Mouse (Mus musculus): ENCODE data around the gene 4930407I10Rik. TPM values are rescaled to one million over a fixed set of nuclear protein-coding genes. Genes with fewer than 3 reads are reported as not detected.

The 4930407I10Rik gene
- polyA plus RNA-seq, 1 experiment = not detected

DNA sequence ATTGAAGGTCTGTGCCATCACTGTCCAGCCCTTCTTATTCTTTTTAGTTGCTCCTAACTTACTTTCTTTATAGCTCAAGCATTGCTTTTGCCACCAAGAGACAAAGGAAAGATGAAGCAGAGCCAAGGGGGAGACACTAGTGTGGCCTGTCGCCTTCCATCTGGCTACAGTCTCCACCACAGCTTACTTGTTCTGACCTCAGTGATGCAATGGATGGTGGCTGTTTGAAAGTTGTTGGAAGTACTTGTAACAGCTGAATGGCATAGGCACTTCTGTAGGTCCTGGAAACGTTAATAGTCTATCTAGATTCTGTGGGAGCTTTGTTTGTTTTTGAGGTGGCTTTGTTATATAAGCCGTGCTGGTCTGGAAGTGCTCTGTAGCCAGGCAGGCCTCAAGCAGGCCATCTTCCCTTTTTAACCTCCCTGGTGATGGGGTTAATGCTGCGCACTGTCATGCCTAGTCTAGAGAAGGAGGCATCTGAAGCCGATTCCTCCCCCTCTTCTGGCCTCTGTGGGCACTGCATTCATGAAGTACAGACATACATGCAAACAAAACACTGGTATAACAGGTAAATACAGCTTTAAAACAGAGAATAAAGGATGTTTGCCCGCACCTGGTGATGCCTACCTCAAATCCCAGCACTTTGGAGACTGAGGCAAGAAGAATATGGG lies 34.9 kb upstream of the 4930407I10Rik start:
- TF ChIP-seq GATA1 (IDR thresholded peaks at IDR 0.05; ENCODE audit: low read length) (no peak), TAL1 (IDR thresholded peaks at IDR 0.05; ENCODE audit: low read length) (no peak)
- H3K36me3 ChIP-seq (ENCODE audit: control insufficient read depth) = peaks cover 91% of the 10 kb centered on the region
- H3K4me3 ChIP-seq (replicated peaks) = no peak overlapping the region
- H3K4me1 ChIP-seq (ENCODE audit: control insufficient read depth) = peaks cover 3% of the 10 kb centered on the region
- no peaks in the 10 kb centered on the region for H3K27me3 ChIP-seq (ENCODE audit: control insufficient read depth)
- no peaks in the 10 kb centered on the region for H3K9me3 ChIP-seq (ENCODE audit: control insufficient read depth, low read length)

DNA sequence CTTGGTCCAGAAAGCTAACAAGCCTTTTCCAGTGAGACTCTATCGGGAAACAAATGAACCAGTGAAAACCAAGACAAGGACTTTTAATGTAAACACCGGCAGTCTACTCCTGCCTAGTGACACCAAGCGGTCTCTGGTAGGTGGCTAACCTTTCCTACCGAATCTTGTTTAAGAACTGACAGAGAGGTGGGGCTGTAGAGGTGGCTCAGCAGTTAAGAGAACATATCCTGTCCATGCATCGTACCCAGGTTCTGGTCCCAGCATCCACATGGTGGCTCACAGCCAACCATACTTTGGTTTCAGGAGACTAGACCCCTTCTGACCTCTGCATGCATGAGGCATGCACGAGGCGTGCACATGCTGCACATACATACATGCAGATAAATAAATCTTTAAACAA lies 31.7 kb upstream of the 4930407I10Rik start:
- no peaks in the 10 kb centered on the region for H3K27me3 ChIP-seq (ENCODE audit: control insufficient read depth)
- TF ChIP-seq TAL1 (IDR thresholded peaks at IDR 0.05; ENCODE audit: low read length) (no peak), GATA1 (IDR thresholded peaks at IDR 0.05; ENCODE audit: low read length) (no peak)
- no peak overlapping the region for H3K4me3 ChIP-seq (replicated peaks)
- no peaks in the 10 kb centered on the region; the same call in 1 of the 2 replicates for H3K4me1 ChIP-seq (ENCODE audit: control insufficient read depth)
- H3K36me3 ChIP-seq (ENCODE audit: control insufficient read depth) = peaks cover 97% of the 10 kb centered on the region
- no peaks in the 10 kb centered on the region for H3K9me3 ChIP-seq (ENCODE audit: control insufficient read depth, low read length)

DNA sequence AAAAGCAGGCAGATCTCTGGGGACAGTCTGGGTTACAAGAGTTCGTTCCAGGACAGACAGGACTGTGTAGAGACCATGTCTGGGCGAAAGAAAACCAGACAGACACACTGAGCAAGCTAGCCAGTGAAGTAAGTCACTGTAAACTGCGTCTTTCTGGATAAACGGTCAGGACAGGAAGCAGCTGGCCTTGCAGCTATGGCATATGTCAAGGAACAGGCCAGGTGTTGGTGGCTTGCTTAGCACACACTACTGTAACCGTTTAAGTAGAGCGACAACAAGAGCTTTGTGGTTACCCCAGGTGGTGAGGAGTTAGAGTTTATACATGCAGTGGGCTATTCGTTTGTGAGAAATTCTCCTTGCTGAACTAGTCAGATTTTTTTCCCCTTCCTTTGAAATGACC lies 31.2 kb upstream of the 4930407I10Rik start:
- TF ChIP-seq TAL1 (IDR thresholded peaks at IDR 0.05; ENCODE audit: low read length) (no peak), GATA1 (IDR thresholded peaks at IDR 0.05; ENCODE audit: low read length) (no peak)
- Histone ChIP-seq H3K36me3 (ENCODE audit: control insufficient read depth) (peaks cover 96% of the 10 kb centered on the region), H3K4me3 (replicated peaks) (no peak overlapping the region)

DNA sequence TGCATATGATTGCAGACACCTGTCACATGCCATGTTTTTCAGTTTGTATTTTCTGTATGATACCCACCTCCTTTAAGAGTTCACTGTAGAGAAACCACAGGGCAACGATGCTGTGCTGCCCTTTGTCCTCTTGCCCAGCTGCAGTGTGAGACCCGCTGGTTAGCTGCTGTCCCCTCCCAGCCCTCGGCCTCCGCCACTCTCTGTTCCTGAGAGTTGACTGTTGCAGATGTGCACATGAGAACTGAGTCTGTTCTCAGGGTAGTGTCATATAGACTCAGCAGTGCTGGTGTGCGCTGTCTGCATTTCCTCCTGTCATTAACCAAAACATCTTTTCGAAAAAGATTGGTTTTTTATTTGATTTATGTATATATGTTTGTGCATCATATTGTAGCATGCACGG lies 26.6 kb upstream of the 4930407I10Rik start:
- Histone ChIP-seq H3K4me3 (replicated peaks) (no peak overlapping the region), H3K27me3 (ENCODE audit: control insufficient read depth) (no peaks in the 10 kb centered on the region), H3K9me3 (ENCODE audit: control insufficient read depth, low read length) (no peaks in the 10 kb centered on the region), H3K36me3 (ENCODE audit: control insufficient read depth) (peaks cover 91% of the 10 kb centered on the region), H3K4me1 (ENCODE audit: control insufficient read depth) (no peaks in the 10 kb centered on the region; the same call in 1 of the 2 replicates)
- TF ChIP-seq GATA1 (IDR thresholded peaks at IDR 0.05; ENCODE audit: low read length) = no peak
- TF ChIP-seq TAL1 (IDR thresholded peaks at IDR 0.05; ENCODE audit: low read length) = no peak

More for the DNA sequence above, 31.2 kb upstream of the 4930407I10Rik start:
- Histone ChIP-seq H3K4me1 (ENCODE audit: control insufficient read depth) (no peaks in the 10 kb centered on the region; the same call in 1 of the 2 replicates), H3K9me3 (ENCODE audit: control insufficient read depth, low read length) (no peaks in the 10 kb centered on the region), H3K27me3 (ENCODE audit: control insufficient read depth) (no peaks in the 10 kb centered on the region)

DNA sequence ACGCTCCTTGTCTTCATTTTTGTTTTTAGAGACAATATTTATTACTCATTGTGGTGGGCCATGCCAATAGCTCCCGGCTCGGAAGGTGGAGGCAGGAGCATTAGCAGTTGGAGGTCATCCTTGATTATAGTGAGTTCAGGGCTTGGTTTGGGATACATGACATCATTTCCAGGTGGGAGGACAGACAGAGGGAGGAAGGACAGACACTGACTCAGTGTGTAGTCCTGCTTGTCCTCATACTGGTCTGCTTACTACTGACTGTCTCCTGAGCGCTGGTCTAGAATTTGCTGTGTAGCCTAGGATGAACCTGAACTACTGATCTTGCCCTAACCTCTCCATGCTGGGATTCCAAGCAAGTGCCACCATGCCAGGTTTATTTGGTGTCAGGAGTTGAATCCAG lies 25.2 kb upstream of the 4930407I10Rik start, which contains the start of gene Desi1:
Desi1 (minus strand) TSS at position 101 of the 400 bp plus-strand sequence.
- H3K36me3 ChIP-seq (ENCODE audit: control insufficient read depth) = peaks cover 92% of the 10 kb centered on the region
- no peaks in the 10 kb centered on the region; the same call in 1 of the 2 replicates for H3K4me1 ChIP-seq (ENCODE audit: control insufficient read depth)
- no peak within 1 kb of the TSS for H3K4me3 ChIP-seq (replicated peaks)
- no peaks in the 10 kb centered on the region for H3K9me3 ChIP-seq (ENCODE audit: control insufficient read depth, low read length)
- H3K27me3 ChIP-seq (ENCODE audit: control insufficient read depth) = no peaks in the 10 kb centered on the region
- TF ChIP-seq TAL1 (IDR thresholded peaks at IDR 0.05; ENCODE audit: low read length) (no peak), GATA1 (IDR thresholded peaks at IDR 0.05; ENCODE audit: low read length) (no peak)

DNA sequence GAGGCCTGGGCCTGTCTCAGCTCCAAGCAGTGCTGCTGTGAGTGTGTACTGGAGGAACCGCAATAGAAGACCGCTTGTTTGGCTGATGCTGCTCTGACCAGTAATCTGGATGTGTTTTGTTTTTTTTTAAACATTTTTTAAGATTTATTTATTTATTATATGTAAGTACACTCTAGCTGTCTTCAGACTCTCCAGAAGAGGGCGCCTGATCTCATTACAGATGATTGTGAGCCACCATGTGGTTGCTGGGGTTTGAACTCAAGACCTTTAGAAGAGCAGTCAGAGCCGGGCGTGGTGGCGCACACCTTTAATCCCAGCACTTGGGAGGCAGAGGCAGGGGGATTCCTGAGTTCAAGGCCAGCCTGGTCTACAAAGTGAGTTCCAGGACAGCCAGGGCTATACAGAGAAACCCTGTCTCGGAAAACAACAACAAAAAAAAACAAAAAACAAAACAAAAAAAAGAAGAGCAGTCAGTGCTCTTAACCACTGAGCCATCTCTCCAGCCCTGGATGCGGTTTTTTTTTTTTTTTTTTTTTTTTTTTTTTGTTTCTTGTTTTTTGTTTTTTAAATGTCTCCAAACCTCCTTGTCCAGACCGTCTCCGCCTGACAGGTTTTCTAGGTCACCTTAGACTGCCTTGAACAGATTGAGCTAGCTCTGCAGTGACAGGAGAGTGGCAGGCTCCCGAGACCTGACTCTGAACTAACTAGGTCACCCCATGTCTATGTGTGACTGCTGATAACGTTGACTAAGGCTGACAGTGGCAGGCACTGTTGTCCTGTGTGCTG lies 22.9 kb upstream of the 4930407I10Rik start:
- Histone ChIP-seq H3K4me3 (replicated peaks) (no peak overlapping the region), H3K9me3 (ENCODE audit: control insufficient read depth, low read length) (no peaks in the 10 kb centered on the region), H3K36me3 (ENCODE audit: control insufficient read depth) (peaks cover 91% of the 10 kb centered on the region), H3K27me3 (ENCODE audit: control insufficient read depth) (no peaks in the 10 kb centered on the region), H3K4me1 (ENCODE audit: control insufficient read depth) (no peaks in the 10 kb centered on the region)
- TF ChIP-seq GATA1 (IDR thresholded peaks at IDR 0.05; ENCODE audit: low read length) = no peak
- no peak for TF ChIP-seq TAL1 (IDR thresholded peaks at IDR 0.05; ENCODE audit: low read length)

DNA sequence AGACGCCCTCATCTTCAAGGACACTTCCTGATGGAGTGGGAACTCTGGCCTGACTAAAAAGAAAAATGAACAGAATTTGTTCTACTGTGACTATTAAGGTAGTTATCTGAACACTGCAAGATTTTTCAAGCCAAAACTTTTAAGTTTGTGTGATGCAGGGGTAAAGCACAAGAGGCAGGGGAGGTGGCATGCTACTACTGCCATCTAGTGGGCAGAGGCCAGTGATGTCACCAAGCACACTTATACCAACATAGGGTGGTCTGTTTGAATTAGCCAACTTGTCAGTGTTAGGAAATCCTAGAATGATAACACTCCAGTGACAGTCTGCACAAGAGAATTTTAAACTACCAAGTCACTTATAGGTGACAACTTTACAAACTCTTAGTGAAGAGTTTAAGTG lies 18.3 kb upstream of the 4930407I10Rik start:
- TF ChIP-seq GATA1 (IDR thresholded peaks at IDR 0.05; ENCODE audit: low read length) (no peak), TAL1 (IDR thresholded peaks at IDR 0.05; ENCODE audit: low read length) (no peak)
- H3K36me3 ChIP-seq (ENCODE audit: control insufficient read depth) = peaks cover 81% of the 10 kb centered on the region

DNA sequence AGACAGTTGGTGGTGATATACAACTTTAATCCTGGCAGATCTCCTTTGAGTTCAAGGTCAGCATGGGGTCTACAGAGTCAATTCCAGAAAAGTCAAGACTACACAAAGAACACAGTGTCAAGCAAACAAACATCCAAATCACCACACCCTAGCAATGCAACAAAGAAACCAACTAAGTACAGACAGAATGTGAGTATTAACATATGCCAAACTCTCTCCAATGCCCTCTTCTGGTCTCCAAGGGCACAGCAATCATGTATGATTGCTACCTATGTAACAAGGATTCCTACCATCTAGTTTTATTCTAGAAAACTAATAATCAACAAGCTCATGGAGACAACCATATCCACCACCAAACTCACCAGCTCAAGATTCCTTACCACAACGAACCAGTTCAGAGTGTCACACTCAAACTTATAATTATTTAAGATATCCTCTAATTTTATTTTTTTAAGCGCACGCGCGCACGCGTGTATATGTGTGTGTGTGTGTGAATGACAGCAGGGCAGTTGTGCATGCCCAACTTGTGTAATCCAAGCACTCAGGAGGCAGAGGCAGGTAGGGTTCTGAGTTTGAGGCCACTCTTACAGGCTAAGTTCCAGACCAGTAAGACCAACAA lies 14.7 kb upstream of the 4930407I10Rik start:
- Histone ChIP-seq H3K4me3 (replicated peaks) (no peak overlapping the region), H3K9me3 (ENCODE audit: control insufficient read depth, low read length) (no peaks in the 10 kb centered on the region), H3K27me3 (ENCODE audit: control insufficient read depth) (peaks cover 9% of the 10 kb centered on the region), H3K4me1 (ENCODE audit: control insufficient read depth) (peaks cover 37% of the 10 kb centered on the region), H3K36me3 (ENCODE audit: control insufficient read depth) (peaks cover 49% of the 10 kb centered on the region)
- TF ChIP-seq TAL1 (IDR thresholded peaks at IDR 0.05; ENCODE audit: low read length) (no peak), GATA1 (IDR thresholded peaks at IDR 0.05; ENCODE audit: low read length) (no peak)

More for the DNA sequence above, 18.3 kb upstream of the 4930407I10Rik start:
- peaks cover 15% of the 10 kb centered on the region for H3K4me1 ChIP-seq (ENCODE audit: control insufficient read depth)
- H3K9me3 ChIP-seq (ENCODE audit: control insufficient read depth, low read length) = no peaks in the 10 kb centered on the region
- no peak overlapping the region for H3K4me3 ChIP-seq (replicated peaks)
- H3K27me3 ChIP-seq (ENCODE audit: control insufficient read depth) = no peaks in the 10 kb centered on the region

All from erythroblast, embryonic 14.5 days (primary cell).